Mouse (Mus musculus) liver, embryonic 13.5 days (tissue): ENCODE measurements around the gene Sh3kbp1. TPM values are rescaled to one million over a fixed set of nuclear protein-coding genes. Genes with fewer than 3 reads are reported as not detected.

ENCODE experiments used
- ATAC-seq: fragments of 200-750 bp; cut with Nextera tagmentation; 2 replicates; pipeline ENCODE4 v1.8.0; 2017; ENCODE audit warnings: low read depth, mild to moderate bottlenecking, moderate number of reproducible peaks, moderate library complexity
- DNase-seq: peaks from one replicate; pipeline ENCODE4 v3.0.0; 2022
- H3K27ac ChIP-seq: fragments of 300-500 bp; sonication (generic); 2 replicates; pipeline ENCODE4 v1.5.1; 2015; ENCODE audit warnings: moderate library complexity, mild to moderate bottlenecking, inconsistent platforms
- H3K27me3 ChIP-seq: fragments of 300-500 bp; sonication (generic); 2 replicates; pipeline ENCODE4 v1.6.1; 2015; ENCODE audit warnings: mild to moderate bottlenecking, inconsistent platforms
- H3K36me3 ChIP-seq: fragments of 300-500 bp; sonication (generic); 2 replicates; pipeline ENCODE4 v1.6.1; 2015; ENCODE audit warnings: mild to moderate bottlenecking, inconsistent platforms
- H3K4me1 ChIP-seq: fragments of 300-500 bp; sonication (generic); replicated peaks from 2 replicates; pipeline ENCODE4 v1.6.1; 2015; ENCODE audit warnings: inconsistent platforms
- H3K4me2 ChIP-seq: fragments of 300-500 bp; sonication (generic); 2 replicates; pipeline ENCODE4 v1.6.1; 2015; ENCODE audit warnings: inconsistent platforms, mild to moderate bottlenecking, moderate library complexity
- H3K4me3 ChIP-seq: fragments of 300-500 bp; sonication (generic); replicated peaks from 2 replicates; pipeline ENCODE4 v1.5.1; 2015; ENCODE audit warnings: mild to moderate bottlenecking, inconsistent platforms
- H3K9ac ChIP-seq: fragments of 300-500 bp; sonication (generic); 2 replicates; pipeline ENCODE4 v1.6.1; 2015; ENCODE audit warnings: mild to moderate bottlenecking, inconsistent platforms
- H3K9me3 ChIP-seq: fragments of 300-500 bp; sonication (generic); replicated peaks from 2 replicates; pipeline ENCODE4 v1.6.1; 2016; ENCODE audit warnings: inconsistent platforms
- WGBS: fragments of 180-500 bp; shearing (Covaris S2); methylation state at CpG from one replicate; pipeline ENCODE4 v1.1.7; 2015; ENCODE audit not compliant: insufficient replicate concordance; 5-methylcytosine and 5-hydroxymethylcytosine counted together
- polyA plus RNA-seq: library from polyadenylated mRNA; unstranded; fragments of >200 nt; fragmentation: Nextera tagmentation; extraction: Ambion mirVana; gene quantifications from 2 replicates; pipeline ENCODE4 v1.2.1, GENCODE M21; 2015

The Sh3kbp1 gene
- polyA plus RNA-seq, 1 experiment from 2014 or later: 10.7 TPM

- no peak for ATAC-seq
- Histone ChIP-seq H3K4me1 (no peaks in the 10 kb centered on the region), H3K4me2 (no peak overlapping the region), H3K27me3 (no peaks in the 10 kb centered on the region), H3K4me3 (no peak overlapping the region), H3K36me3 (no peaks in the 10 kb centered on the region), H3K9ac (no peak overlapping the region), H3K9me3 (no peaks in the 10 kb centered on the region), H3K27ac (no peak overlapping the region)
- WGBS: 62% methylated on average over 3 of the region's 3 CpGs
- no peak for DNase-seq
Observed at GRCm38 (mm10) chrX:159744620-159745019, 117.5 kb downstream of the Sh3kbp1 start.

- ATAC-seq: no peak
- Histone ChIP-seq H3K9me3 (no peaks in the 10 kb centered on the region), H3K27me3 (no peaks in the 10 kb centered on the region), H3K4me1 (peaks cover 16% of the 10 kb centered on the region), H3K27ac (no peak overlapping the region), H3K9ac (no peak overlapping the region), H3K36me3 (no peaks in the 10 kb centered on the region), H3K4me3 (no peak overlapping the region), H3K4me2 (no peak overlapping the region)
- WGBS: 79% methylated on average over 1 of the region's 1 CpGs
- no peak for DNase-seq
Observed at GRCm38 (mm10) chrX:159751834-159752233, 124.8 kb downstream of the Sh3kbp1 start.

DNA sequence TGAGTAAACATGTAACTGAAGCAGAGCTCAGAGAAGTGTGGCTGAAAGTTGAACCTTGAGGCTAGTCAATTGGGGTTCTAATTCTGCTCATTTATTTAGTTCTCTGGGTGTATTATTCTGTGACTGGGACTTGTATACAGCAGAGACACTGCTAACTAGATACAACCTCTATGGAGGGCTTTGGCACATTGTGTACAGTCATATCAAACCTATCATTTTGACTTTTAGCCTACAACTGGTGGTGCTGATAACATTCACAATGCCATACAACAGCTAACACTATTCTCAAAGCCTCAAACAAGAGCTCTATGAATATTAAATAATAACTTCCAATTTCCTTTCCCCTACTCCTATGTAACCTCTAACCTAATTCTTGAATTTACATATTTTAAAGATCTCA is 129.2 kb downstream of the Sh3kbp1 start:
- Histone ChIP-seq H3K4me2 (no peak overlapping the region), H3K9me3 (no peaks in the 10 kb centered on the region), H3K27me3 (no peaks in the 10 kb centered on the region), H3K9ac (no peak overlapping the region), H3K4me3 (no peak overlapping the region), H3K27ac (no peak overlapping the region), H3K4me1 (peaks cover 29% of the 10 kb centered on the region), H3K36me3 (no peaks in the 10 kb centered on the region)
- no peak for ATAC-seq
- DNase-seq: no peak

DNA sequence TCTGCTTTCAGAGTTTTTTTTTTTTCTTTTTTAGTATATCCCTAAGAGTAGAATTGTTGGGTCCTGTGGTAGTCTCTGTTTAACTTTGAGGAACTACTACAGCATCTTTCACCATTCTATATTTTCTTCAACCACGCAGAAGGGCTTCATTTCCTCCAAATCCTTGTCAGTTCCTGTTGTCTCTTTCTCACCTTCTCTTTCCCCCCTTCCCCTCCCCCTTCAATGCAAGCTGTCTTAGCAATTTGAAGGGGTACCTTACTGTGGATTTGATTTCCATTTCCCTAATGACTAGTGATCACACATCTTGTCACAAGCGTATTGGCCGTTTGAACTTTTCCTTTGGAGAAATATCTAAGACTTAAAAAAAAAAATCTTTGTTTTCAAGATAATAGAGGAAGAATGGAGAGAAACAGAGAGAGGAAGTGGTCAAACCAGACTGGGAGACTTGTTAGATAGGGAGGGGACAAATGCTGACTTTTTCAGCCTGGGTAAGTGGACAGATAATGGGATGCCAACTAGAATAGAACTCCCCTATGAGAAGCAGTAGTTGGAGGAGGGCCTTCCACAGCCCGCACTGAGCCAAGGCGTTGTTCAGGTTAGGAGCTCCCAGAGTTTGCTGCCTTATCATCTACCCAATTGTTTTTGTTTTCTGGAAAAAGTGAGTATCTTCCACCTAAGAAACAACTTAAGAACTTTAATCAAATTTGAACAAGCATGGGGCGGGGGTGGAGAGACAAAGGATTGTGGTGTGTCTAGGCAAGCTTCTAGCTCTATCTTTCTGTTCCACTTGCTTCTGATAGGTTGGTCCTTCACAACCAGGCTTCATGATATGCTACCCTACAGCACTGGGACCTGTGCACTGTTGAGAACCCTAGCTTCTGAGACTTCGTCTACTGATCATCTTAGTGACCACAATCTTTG is 130.1 kb downstream of the Sh3kbp1 start:
- Histone ChIP-seq H3K9me3 (no peaks in the 10 kb centered on the region), H3K9ac (no peak overlapping the region), H3K27ac (peak overlapping the region; percentile 75), H3K4me2 (peak overlapping the region; percentile 40), H3K36me3 (no peaks in the 10 kb centered on the region), H3K27me3 (no peaks in the 10 kb centered on the region), H3K4me1 (peaks cover 29% of the 10 kb centered on the region), H3K4me3 (no peak overlapping the region)
- 30% methylated on average over 7 of the region's 7 CpGs for WGBS
- DNase-seq: peak; percentile 27
- peak; percentile 96 for ATAC-seq

DNA sequence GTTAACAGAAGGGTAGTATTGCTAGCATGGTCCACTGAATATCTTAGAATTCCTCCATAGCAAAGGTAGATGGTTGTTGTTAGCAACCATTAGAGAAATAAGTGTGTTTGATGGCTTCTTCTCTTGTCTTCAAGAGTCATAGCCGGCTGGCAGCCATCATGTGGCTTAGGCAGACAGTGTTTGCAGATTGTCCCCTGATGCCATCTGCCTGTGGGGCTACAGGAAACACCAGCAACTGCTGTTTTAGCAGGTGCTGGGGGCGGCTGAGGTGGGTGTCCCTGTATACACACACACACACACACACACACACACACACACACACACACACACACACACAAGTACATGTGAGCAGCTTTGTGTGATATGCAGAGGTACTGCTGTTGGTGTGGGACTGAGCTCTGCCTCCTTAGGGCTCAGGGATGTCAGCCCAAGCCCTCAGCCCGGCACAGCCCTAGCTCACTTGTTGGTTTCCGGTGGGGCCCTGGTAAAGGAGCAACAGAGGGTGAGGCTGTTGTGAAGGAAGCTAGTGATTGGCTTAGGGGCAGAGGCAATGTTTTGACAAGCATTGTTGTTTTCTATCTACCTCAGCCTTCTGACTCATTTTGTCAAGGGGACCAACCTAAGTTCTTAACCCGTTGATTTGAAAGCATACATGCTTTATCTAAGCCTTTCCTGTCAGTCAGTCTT is 130.9 kb downstream of the Sh3kbp1 start:
- H3K27ac ChIP-seq: peak overlapping the region; percentile 75
- DNase-seq: peak; percentile 23
- no peaks in the 10 kb centered on the region for H3K9me3 ChIP-seq
- no peaks in the 10 kb centered on the region for H3K27me3 ChIP-seq
- no peak overlapping the region for H3K4me3 ChIP-seq
- H3K4me2 ChIP-seq: peak overlapping the region; percentile 40
- peak; percentile 76 for ATAC-seq
- no peak overlapping the region for H3K9ac ChIP-seq
- no peaks in the 10 kb centered on the region for H3K36me3 ChIP-seq
- peaks cover 29% of the 10 kb centered on the region for H3K4me1 ChIP-seq
- 15% methylated on average over 5 of the region's 5 CpGs for WGBS

DNA sequence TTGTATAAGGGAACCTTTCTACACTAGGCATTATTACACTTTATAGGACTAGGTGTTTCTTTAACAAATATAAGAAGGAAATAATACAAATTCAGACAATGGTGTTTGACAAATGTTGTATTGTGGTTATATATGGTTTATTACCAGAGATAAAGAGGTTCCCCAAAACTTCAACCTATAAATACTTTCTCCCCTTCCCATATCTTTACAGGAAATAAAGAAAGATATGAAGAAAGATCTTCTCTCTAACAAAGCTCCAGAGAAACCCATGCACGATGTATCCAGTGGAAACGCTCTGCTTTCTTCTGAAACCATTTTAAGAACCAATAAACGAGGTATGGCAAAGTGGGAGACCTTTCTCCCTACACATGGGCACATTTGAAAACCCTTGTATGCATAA is 136.7 kb downstream of the Sh3kbp1 start:
- no peaks in the 10 kb centered on the region for H3K4me1 ChIP-seq
- no peak overlapping the region for H3K4me3 ChIP-seq
- H3K27ac ChIP-seq: no peak overlapping the region
- WGBS: 49% methylated on average over 3 of the region's 3 CpGs
- ATAC-seq (no peak), DNase-seq (no peak)
- H3K36me3 ChIP-seq: no peaks in the 10 kb centered on the region
- H3K27me3 ChIP-seq: no peaks in the 10 kb centered on the region
- no peak overlapping the region for H3K4me2 ChIP-seq
- H3K9me3 ChIP-seq: no peaks in the 10 kb centered on the region
- no peak overlapping the region for H3K9ac ChIP-seq

DNA sequence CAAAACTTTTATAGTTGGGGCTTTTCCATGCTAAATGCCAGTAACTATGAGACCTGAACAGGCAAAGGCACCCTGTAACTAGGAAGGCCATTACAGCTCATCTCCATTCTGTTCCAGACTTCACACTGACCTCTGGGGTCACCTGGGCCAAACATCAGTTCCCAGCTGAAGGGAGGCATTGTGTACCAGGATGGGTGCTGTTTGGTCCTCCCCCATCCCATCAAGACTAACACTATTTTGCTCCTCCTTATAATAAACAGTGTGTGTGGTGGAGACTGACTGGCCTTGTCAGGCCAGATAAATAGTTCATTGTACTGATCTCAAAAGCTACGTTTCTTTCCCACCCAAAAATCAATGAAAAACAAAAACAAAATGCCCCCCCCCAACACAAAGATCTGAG is 138.8 kb downstream of the Sh3kbp1 start:
- Histone ChIP-seq H3K4me1 (no peaks in the 10 kb centered on the region), H3K36me3 (no peaks in the 10 kb centered on the region), H3K9ac (no peak overlapping the region), H3K4me2 (no peak overlapping the region), H3K27ac (no peak overlapping the region), H3K9me3 (no peaks in the 10 kb centered on the region), H3K4me3 (no peak overlapping the region), H3K27me3 (no peaks in the 10 kb centered on the region)
- DNase-seq (no peak), ATAC-seq (no peak)
- 48% methylated on average over 1 of the region's 1 CpGs for WGBS

DNA sequence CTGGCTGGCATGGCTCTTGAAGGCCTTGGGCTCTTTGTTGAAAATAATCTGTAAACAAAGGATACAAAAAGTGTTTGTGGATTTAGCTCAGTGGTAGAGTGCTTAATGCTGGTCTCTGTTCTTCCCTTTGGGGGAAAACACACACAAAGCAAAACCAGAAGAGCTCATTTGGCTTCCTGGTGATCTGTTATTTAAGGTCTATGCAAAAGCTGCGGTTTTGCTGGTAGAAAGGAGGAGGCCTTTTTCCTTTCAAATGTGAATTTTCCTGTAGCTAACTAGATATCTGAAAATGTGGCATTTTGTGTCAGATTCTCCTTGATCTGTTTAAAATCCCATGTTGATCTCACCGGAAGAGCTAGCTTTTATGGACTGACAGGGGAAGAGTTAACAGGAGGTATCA is 141.9 kb downstream of the Sh3kbp1 start:
- Histone ChIP-seq H3K4me3 (no peak overlapping the region), H3K36me3 (no peaks in the 10 kb centered on the region), H3K27ac (no peak overlapping the region), H3K9ac (no peak overlapping the region), H3K9me3 (no peaks in the 10 kb centered on the region), H3K4me2 (no peak overlapping the region), H3K4me1 (no peaks in the 10 kb centered on the region), H3K27me3 (no peaks in the 10 kb centered on the region)
- ATAC-seq (no peak), DNase-seq (no peak)
- 53% methylated on average over 2 of the region's 2 CpGs for WGBS

- no peaks in the 10 kb centered on the region for H3K4me1 ChIP-seq
- no peaks in the 10 kb centered on the region for H3K36me3 ChIP-seq
- H3K4me2 ChIP-seq: no peak overlapping the region
- H3K9ac ChIP-seq: no peak overlapping the region
- ATAC-seq (no peak), DNase-seq (no peak)
- 88% methylated on average over 3 of the region's 3 CpGs for WGBS
- no peak overlapping the region for H3K4me3 ChIP-seq
- H3K27me3 ChIP-seq: no peaks in the 10 kb centered on the region
- H3K27ac ChIP-seq: no peak overlapping the region
- no peaks in the 10 kb centered on the region for H3K9me3 ChIP-seq
Observed at GRCm38 (mm10) chrX:159769773-159770172, 142.7 kb downstream of the Sh3kbp1 start.

DNA sequence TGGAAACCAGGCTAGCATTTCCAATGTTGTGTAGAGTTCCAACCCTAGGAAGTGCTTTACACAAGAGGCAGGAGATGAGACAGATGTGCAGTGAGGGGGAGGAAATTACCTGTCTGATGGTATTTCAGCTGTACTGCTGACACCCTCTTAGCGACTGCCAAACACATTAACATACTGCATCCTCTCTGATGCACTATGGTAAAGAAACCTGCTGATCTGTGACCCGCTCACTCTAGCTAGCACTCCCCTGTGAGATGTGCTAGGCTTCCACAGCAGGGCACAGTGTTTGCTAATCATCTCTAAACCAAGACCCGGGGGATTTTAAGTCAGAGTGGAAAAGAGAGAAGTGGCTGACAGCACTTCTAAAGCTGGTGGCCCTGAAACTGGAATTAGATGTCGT is 145.1 kb downstream of the Sh3kbp1 start:
- no peak for ATAC-seq
- H3K4me3 ChIP-seq: no peak overlapping the region
- no peaks in the 10 kb centered on the region for H3K9me3 ChIP-seq
- no peak for DNase-seq
- WGBS: 58% methylated on average over 4 of the region's 4 CpGs
- no peak overlapping the region for H3K9ac ChIP-seq
- no peaks in the 10 kb centered on the region for H3K4me1 ChIP-seq
- no peak overlapping the region for H3K27ac ChIP-seq
- no peaks in the 10 kb centered on the region for H3K27me3 ChIP-seq
- no peak overlapping the region for H3K4me2 ChIP-seq
- no peaks in the 10 kb centered on the region for H3K36me3 ChIP-seq

- Histone ChIP-seq H3K4me2 (no peak overlapping the region), H3K4me3 (no peak overlapping the region), H3K27ac (no peak overlapping the region), H3K9ac (no peak overlapping the region), H3K27me3 (no peaks in the 10 kb centered on the region), H3K9me3 (no peaks in the 10 kb centered on the region), H3K4me1 (no peaks in the 10 kb centered on the region), H3K36me3 (no peaks in the 10 kb centered on the region)
- DNase-seq (no peak), ATAC-seq (no peak)
- WGBS: 61% methylated on average over 4 of the region's 4 CpGs
Observed at GRCm38 (mm10) chrX:159775042-159775441, 148.0 kb downstream of the Sh3kbp1 start.

- DNase-seq (no peak), ATAC-seq (no peak)
- WGBS: 67% methylated on average over 1 of the region's 1 CpGs
- Histone ChIP-seq H3K4me1 (no peaks in the 10 kb centered on the region), H3K36me3 (no peaks in the 10 kb centered on the region), H3K27ac (no peak overlapping the region), H3K4me2 (no peak overlapping the region), H3K9me3 (no peaks in the 10 kb centered on the region), H3K4me3 (no peak overlapping the region), H3K27me3 (no peaks in the 10 kb centered on the region), H3K9ac (no peak overlapping the region)
Observed at GRCm38 (mm10) chrX:159778787-159779186, 151.7 kb downstream of the Sh3kbp1 start.
